Mouse (Mus musculus): ENCODE measurements around the gene Ascc1. TPM values are rescaled to one million over a fixed set of nuclear protein-coding genes. Genes with fewer than 3 reads are reported as not detected.

The Ascc1 gene
- total and polyA plus RNA-seq, 2 experiments from 2014 or later = 15.7 to 34.6 TPM

GRCm38 (mm10) chr10:60031562-60031961, 29.0 kb downstream of the Ascc1 start:
- no peak for DNase-seq (ENCODE audit: low spot score)
- Histone ChIP-seq H3K27me3 (ENCODE audit: control insufficient read depth, insufficient read depth, low read length) (no peaks in the 10 kb centered on the region), H3K9ac (replicated peaks; ENCODE audit: low read depth, low read length) (no peak overlapping the region), H3K4me2 (ENCODE audit: low read depth, low read length) (no peak overlapping the region), H3K36me3 (replicated peaks; ENCODE audit: control insufficient read depth, insufficient read depth, low read length) (no peaks in the 10 kb centered on the region), H3K27ac (ENCODE audit: low read depth) (no peak overlapping the region), H3K4me1 (ENCODE audit: control insufficient read depth, insufficient read depth) (peaks cover 9% of the 10 kb centered on the region; the same call in 1 of the 2 replicates), H3K9me3 (replicated peaks; ENCODE audit: control insufficient read depth, low read length) (no peaks in the 10 kb centered on the region), H3K4me3 (ENCODE audit: low read depth, low read length) (no peak overlapping the region)
- WGBS = 78% methylated on average over 8 of the region's 8 CpGs
- TF ChIP-seq CTCF (IDR thresholded peaks at IDR 0.05; ENCODE audit: low read depth) = no peak
- no peak for TF ChIP-seq EP300 (IDR thresholded peaks at IDR 0.05; ENCODE audit: low read depth)
- no peak for ATAC-seq (ENCODE audit: insufficient read depth, low read depth)

GRCm38 (mm10) chr10:60031985-60032384, 29.4 kb downstream of the Ascc1 start:
- ATAC-seq (ENCODE audit: insufficient read depth, low read depth) (no peak), DNase-seq (ENCODE audit: low spot score) (no peak)
- Histone ChIP-seq H3K4me1 (ENCODE audit: control insufficient read depth, insufficient read depth) (peaks cover 9% of the 10 kb centered on the region; the same call in 1 of the 2 replicates), H3K36me3 (replicated peaks; ENCODE audit: control insufficient read depth, insufficient read depth, low read length) (no peaks in the 10 kb centered on the region), H3K27me3 (ENCODE audit: control insufficient read depth, insufficient read depth, low read length) (no peaks in the 10 kb centered on the region), H3K9me3 (replicated peaks; ENCODE audit: control insufficient read depth, low read length) (no peaks in the 10 kb centered on the region), H3K4me2 (ENCODE audit: low read depth, low read length) (no peak overlapping the region), H3K9ac (replicated peaks; ENCODE audit: low read depth, low read length) (no peak overlapping the region), H3K27ac (ENCODE audit: low read depth) (no peak overlapping the region), H3K4me3 (ENCODE audit: low read depth, low read length) (no peak overlapping the region)
- 51% methylated on average over 2 of the region's 2 CpGs for WGBS
- TF ChIP-seq EP300 (IDR thresholded peaks at IDR 0.05; ENCODE audit: low read depth) = no peak
- no peak for TF ChIP-seq CTCF (IDR thresholded peaks at IDR 0.05; ENCODE audit: low read depth)

GRCm38 (mm10) chr10:60032622-60033021, 30.0 kb downstream of the Ascc1 start:
- no peak overlapping the region for H3K27ac ChIP-seq (ENCODE audit: low read depth)
- 77% methylated on average over 2 of the region's 2 CpGs for WGBS
- ATAC-seq (ENCODE audit: insufficient read depth, low read depth) = no peak

GRCm38 (mm10) chr10:60033064-60033463, 30.5 kb downstream of the Ascc1 start:
- Histone ChIP-seq H3K4me2 (ENCODE audit: low read depth, low read length) (no peak overlapping the region), H3K36me3 (replicated peaks; ENCODE audit: control insufficient read depth, insufficient read depth, low read length) (no peaks in the 10 kb centered on the region), H3K9me3 (replicated peaks; ENCODE audit: control insufficient read depth, low read length) (no peaks in the 10 kb centered on the region), H3K27me3 (ENCODE audit: control insufficient read depth, insufficient read depth, low read length) (no peaks in the 10 kb centered on the region), H3K4me1 (ENCODE audit: control insufficient read depth, insufficient read depth) (peaks cover 9% of the 10 kb centered on the region; the same call in 1 of the 2 replicates), H3K4me3 (ENCODE audit: low read depth, low read length) (no peak overlapping the region), H3K9ac (replicated peaks; ENCODE audit: low read depth, low read length) (no peak overlapping the region), H3K27ac (ENCODE audit: low read depth) (no peak overlapping the region)
- ATAC-seq (ENCODE audit: insufficient read depth, low read depth) (no peak), DNase-seq (ENCODE audit: low spot score) (no peak)
- 51% methylated on average over 5 of the region's 5 CpGs for WGBS
- TF ChIP-seq EP300 (IDR thresholded peaks at IDR 0.05; ENCODE audit: low read depth) (no peak), CTCF (IDR thresholded peaks at IDR 0.05; ENCODE audit: low read depth) (no peak)

More at GRCm38 (mm10) chr10:60032622-60033021, 30.0 kb downstream of the Ascc1 start:
- Histone ChIP-seq H3K4me2 (ENCODE audit: low read depth, low read length) (no peak overlapping the region), H3K9ac (replicated peaks; ENCODE audit: low read depth, low read length) (no peak overlapping the region), H3K4me1 (ENCODE audit: control insufficient read depth, insufficient read depth) (peaks cover 9% of the 10 kb centered on the region; the same call in 1 of the 2 replicates), H3K9me3 (replicated peaks; ENCODE audit: control insufficient read depth, low read length) (no peaks in the 10 kb centered on the region), H3K4me3 (ENCODE audit: low read depth, low read length) (no peak overlapping the region), H3K36me3 (replicated peaks; ENCODE audit: control insufficient read depth, insufficient read depth, low read length) (no peaks in the 10 kb centered on the region), H3K27me3 (ENCODE audit: control insufficient read depth, insufficient read depth, low read length) (no peaks in the 10 kb centered on the region)
- TF ChIP-seq EP300 (IDR thresholded peaks at IDR 0.05; ENCODE audit: low read depth) = no peak
- TF ChIP-seq CTCF (IDR thresholded peaks at IDR 0.05; ENCODE audit: low read depth) = no peak
- DNase-seq (ENCODE audit: low spot score) = no peak

GRCm38 (mm10) chr10:60034621-60035020, 32.0 kb downstream of the Ascc1 start:
- Histone ChIP-seq H3K27ac (ENCODE audit: low read depth) (no peak overlapping the region), H3K4me3 (ENCODE audit: low read depth, low read length) (no peak overlapping the region), H3K4me1 (ENCODE audit: control insufficient read depth, insufficient read depth) (peaks cover 9% of the 10 kb centered on the region; the same call in 1 of the 2 replicates), H3K4me2 (ENCODE audit: low read depth, low read length) (no peak overlapping the region), H3K36me3 (replicated peaks; ENCODE audit: control insufficient read depth, insufficient read depth, low read length) (no peaks in the 10 kb centered on the region), H3K27me3 (ENCODE audit: control insufficient read depth, insufficient read depth, low read length) (no peaks in the 10 kb centered on the region), H3K9ac (replicated peaks; ENCODE audit: low read depth, low read length) (no peak overlapping the region), H3K9me3 (replicated peaks; ENCODE audit: control insufficient read depth, low read length) (no peaks in the 10 kb centered on the region)
- WGBS = 72% methylated on average over 3 of the region's 3 CpGs
- DNase-seq (ENCODE audit: low spot score) = no peak
- no peak for ATAC-seq (ENCODE audit: insufficient read depth, low read depth)
- TF ChIP-seq CTCF (IDR thresholded peaks at IDR 0.05; ENCODE audit: low read depth) (no peak), EP300 (IDR thresholded peaks at IDR 0.05; ENCODE audit: low read depth) (no peak)

- H3K4me3 ChIP-seq (ENCODE audit: low read depth, low read length) = no peak overlapping the region
- WGBS = 64% methylated on average over 4 of the region's 4 CpGs
Measured at GRCm38 (mm10) chr10:60035744-60036143, 33.1 kb downstream of the Ascc1 start.

More at GRCm38 (mm10) chr10:60035744-60036143, 33.1 kb downstream of the Ascc1 start:
- Histone ChIP-seq H3K4me2 (ENCODE audit: low read depth, low read length) (no peak overlapping the region), H3K9me3 (replicated peaks; ENCODE audit: control insufficient read depth, low read length) (no peaks in the 10 kb centered on the region), H3K27ac (ENCODE audit: low read depth) (no peak overlapping the region), H3K9ac (replicated peaks; ENCODE audit: low read depth, low read length) (no peak overlapping the region), H3K4me1 (ENCODE audit: control insufficient read depth, insufficient read depth) (peaks cover 9% of the 10 kb centered on the region; the same call in 1 of the 2 replicates), H3K36me3 (replicated peaks; ENCODE audit: control insufficient read depth, insufficient read depth, low read length) (no peaks in the 10 kb centered on the region), H3K27me3 (ENCODE audit: control insufficient read depth, insufficient read depth, low read length) (no peaks in the 10 kb centered on the region)
- DNase-seq (ENCODE audit: low spot score) (no peak), ATAC-seq (ENCODE audit: insufficient read depth, low read depth) (no peak)
- TF ChIP-seq CTCF (IDR thresholded peaks at IDR 0.05; ENCODE audit: low read depth) (no peak), EP300 (IDR thresholded peaks at IDR 0.05; ENCODE audit: low read depth) (no peak)
